Mouse (Mus musculus) ovary, postnatal 10 days (tissue): ENCODE data around the gene Nek2.

ENCODE experiments used
- DNase-seq: peaks from one replicate; pipeline ENCODE4 v3.0.0; 2022; ENCODE audit warnings: low spot score

The Nek2 gene

DNA sequence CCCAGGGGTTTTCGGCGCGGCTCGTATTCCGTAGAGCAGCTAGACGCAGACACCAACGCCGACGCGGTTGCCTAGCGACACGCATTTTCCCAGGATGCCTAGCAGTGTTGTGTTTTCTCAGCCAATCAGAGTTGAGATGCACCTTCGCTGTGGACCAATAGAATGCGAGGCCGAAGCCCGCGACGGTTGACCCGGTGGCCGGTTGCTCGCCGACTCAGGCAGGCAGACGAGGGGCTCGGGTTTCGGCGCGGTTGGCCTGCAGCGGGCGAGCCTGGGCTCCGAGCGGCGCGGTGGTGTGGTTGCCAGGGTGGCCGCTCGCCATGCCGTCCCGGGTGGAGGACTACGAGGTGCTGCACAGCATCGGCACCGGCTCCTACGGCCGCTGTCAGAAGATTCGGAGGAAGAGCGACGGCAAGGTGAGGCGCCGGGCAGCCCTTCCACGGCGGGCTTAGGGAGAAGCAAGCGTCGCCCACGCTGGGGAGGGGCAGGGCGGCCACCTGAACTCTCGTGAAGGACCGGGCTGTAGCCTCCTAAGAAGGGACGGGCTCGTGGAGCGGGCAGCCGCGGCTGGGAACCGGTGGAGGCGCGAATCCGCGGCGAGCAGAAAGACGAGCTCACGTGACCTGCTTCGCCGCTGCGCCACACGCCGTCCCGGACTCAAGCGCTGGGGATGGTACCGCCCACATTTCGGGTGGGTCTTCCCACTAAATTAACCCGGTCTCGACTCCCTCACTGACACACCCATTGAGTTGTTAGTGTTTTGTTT is at the start of gene Nek2:
Nek2 (plus strand) TSS at position 119 of the 766 bp plus-strand sequence.
- DNase-seq: peak; percentile 89

DNA sequence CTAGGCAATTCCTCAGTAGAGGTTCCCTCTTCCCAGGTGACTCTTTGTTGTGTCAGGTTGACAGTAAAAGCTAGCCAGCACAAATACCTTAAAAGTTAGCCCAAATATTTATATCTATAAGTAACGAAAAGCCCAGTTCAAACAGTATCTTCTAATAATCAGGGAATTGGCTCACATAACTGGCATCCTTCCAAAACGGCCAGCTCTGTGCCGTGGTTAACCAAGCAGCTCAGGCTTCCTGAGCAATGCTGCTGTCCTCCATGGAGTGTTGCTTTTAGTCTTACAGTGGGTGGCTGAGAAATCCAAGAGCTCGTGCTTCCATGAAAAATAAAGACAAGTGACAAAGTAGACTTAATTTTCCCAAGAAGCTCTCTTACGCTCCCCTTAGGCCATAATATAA is 47.1 kb upstream of the Nek2 start:
- DNase-seq: no peak

DNA sequence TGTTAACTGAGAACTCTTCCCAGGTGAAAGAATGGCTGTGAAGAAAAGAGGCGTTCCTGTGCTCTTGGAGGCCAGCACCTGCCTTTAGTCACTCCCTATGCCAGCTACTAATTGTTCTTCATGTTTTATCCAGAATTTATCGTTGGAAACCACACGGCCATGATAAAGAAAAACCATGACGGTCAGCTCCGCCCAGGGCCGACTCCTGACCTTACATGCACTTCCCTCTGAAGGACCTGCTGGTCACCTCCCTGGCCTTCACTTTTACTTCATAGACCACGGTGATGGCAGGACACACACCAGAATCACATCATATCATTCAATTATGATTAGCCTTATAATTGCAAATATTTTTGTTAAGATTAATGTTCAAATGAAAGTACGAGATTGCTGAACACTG is 46.1 kb upstream of the Nek2 start:
- DNase-seq: no peak

DNA sequence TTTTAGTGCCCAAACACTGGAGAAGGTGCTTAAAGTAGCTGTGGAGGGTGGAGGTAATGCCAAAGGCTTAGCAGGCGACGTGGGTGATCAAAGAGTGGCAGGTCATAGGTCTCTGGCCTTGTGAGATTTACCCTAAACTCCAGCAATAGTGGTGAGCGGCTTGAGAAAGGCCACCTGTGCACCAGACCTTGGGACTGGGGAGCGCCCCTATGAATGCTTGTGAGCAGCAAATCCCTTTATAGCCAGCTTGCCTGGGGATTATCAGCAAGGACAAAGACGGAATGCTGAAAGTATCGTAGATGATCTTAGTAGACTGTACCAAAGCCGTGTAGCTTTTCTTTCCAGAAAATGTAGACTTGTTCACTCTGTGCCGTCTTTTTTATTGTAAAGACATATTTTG is 43.7 kb upstream of the Nek2 start:
- DNase-seq: no peak

DNA sequence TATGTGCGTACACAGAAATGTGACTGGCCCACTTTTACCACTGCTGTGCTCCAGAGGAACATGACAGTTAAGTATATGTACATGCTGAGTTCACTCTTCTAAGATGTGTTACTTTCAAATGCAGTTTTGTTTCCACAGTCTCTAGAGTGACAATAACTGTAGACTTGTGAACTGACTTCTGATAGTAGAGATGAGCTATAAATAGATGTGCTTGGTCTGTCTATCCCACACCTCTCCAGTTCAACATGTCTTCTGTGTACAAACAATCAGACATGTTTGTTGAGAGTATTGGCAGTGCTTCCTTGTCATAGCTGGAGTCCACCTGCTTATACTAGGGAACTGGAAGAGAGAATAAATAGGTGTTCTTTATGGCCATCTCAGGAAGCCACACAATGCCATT is 40.8 kb upstream of the Nek2 start:
- DNase-seq: no peak

DNA sequence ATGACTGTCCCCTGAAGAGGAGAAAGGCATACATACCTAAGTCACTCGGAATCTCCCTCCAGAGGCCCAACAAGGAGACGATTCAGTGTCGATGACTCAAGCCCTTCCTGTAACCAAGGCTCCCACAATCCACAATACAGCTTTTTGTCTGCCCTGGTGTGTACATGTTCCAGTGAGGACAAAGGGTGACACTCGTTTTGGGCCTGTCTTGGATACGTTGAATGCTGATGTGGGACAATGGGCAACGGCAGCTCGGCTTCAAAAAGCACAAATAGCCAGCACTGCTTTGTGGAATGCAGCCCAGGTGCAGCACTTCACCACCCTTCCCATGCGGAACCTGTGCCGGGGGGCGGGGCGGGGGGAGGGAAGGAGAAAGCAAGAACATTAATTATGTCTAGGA is 36.1 kb upstream of the Nek2 start:
- DNase-seq: no peak

DNA sequence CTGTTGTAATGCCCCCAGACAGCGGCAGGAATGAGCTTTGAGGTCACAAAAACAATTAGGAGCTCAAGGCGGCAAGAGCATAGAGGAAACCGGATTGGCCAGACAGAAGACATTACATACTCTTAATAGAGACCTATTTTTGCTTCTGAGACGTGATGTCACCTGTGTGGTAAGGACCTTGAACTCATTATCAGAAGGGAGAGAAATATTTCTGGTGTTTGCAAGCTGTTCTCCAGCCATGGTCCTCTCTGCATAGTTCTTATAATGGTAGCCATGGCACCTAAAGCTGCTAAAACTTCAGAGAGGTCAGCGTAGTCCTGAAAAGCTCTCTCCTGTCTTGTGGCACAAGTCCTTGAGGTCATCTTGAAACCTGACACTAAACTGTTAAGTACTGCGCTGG is 35.0 kb upstream of the Nek2 start:
- DNase-seq: no peak

DNA sequence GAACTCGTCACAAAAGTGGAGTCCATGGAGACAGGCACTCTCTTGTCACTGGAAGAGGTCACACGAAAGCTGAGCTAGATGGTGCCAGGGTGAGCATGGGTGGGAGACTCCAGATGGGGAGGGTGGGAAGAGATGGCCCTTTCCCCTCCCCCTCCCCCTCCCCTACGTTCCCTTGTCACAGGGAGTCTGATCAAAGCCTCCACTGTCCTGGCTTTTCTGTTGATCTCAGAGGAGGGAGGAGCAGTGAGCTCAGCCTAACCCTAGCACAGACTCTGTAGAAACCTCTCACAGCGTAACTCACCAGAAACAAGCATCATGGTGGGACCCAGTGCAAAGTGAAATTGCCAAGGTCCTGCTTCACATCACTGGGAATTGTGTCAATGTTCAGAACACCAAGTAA is 33.9 kb upstream of the Nek2 start:
- no peak for DNase-seq

DNA sequence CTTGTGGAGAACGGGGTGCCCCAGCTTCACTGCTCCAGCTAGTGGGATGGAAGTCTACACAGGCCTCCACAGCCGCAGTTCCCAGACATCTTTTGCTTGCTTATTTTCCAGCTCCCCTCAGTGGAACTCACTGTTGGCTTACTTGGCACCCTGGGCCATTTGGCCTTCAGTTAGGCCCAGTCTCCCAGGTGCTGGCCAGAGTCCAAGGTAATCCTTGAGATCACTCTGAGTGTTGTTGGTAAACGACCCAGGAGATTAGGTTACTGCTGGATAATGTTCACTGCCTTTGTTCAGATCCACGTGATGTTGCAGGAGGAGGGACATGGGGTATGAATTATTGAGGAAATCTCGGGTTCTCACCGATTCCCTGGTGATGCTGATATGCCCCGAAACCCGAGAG is 28.3 kb upstream of the Nek2 start:
- DNase-seq: no peak

DNA sequence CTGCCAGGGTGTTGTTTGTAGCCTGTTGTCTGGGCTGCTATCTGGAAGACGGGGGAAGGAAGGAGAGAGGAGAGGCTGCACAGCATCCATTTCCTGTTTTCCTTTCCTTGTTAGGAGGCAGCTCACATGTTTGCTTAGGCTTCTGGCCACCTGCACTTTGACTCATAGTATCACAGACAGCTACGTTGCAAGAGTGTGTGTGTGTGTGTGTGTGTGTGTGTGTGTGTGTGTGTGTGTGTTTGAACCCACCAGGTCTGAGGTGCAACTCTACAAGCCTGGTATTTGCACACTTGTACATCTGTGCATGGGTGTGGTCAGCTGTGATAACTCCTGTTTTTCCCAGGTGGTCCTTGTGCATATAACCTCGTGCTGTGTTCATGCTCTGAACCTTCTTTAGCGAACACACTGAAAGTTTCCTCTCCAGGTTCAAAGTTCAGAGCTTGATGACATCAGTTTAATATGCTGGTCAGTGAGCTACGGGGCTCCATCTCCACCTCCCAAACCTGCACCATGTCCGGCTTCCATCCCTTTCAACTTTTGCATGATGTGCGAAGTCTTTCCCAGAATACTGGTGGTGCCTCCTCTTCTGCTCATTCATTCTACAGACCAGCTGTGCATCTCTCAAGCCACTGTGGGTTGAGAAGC is 27.2 kb upstream of the Nek2 start:
- DNase-seq: no peak

DNA sequence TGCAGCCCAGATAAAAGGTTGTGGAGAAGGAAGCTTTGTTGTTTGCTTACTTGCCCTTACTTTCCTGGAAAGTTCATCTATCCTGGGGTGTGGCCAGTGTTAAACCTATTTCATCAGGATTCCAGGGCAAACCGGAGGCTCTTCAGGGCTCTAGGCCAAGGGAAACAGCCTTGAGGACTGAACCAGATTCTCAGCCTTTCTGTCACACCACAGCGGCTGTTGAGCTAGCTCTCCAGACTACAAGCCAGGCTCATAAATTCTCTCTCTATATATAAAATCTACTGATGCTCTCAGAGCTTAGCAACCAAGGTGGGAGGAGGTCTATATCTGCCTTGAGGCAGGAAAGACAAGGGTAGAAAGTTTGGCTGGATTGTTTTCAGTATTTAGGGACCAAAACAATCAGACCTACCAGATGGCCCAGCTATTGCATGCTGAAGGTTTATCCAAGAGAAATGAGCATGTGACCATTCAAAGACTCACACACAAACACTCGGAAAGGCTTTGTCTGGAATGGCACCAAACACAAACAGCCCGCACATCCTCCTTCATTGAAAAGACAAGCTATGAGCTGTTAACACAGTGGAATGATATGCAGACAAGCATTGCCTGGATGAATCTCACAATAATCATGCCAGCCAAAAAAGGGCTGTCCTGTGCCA is 24.9 kb upstream of the Nek2 start:
- DNase-seq: no peak

DNA sequence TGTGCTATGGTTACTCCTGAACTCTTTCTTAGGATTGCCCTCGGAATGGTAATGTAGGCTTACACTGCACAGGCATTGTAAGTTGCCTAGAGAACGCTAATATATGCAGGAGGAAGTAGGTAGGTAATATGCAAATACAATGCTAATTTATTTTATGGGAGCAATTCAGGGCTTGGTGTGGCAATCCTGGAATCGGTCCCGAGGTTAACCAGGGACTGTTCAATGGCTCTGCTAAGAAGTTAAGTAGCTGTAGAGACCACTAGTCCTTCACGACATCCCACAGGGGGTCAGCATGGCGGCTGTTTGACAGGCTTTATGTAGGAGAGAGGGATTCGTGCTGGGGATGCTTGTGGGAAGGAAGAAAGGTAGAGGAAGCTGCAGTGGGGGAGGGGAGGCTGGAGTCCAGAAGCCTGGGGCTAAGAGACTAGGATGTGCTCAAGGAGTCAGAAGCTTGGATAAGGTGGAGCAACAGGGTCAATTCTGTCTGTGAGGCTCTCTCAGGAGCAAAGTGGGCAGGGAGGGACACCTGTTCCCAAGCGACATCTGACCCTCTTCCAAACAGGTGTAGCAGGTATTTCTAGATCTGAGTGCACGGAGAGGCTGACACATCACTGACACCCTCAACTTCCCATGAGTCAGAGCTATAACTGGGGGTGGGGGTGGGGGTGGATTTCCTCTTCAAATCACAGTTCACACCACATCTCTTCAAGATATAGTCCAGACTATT is 19.0 kb upstream of the Nek2 start:
- no peak for DNase-seq

DNA sequence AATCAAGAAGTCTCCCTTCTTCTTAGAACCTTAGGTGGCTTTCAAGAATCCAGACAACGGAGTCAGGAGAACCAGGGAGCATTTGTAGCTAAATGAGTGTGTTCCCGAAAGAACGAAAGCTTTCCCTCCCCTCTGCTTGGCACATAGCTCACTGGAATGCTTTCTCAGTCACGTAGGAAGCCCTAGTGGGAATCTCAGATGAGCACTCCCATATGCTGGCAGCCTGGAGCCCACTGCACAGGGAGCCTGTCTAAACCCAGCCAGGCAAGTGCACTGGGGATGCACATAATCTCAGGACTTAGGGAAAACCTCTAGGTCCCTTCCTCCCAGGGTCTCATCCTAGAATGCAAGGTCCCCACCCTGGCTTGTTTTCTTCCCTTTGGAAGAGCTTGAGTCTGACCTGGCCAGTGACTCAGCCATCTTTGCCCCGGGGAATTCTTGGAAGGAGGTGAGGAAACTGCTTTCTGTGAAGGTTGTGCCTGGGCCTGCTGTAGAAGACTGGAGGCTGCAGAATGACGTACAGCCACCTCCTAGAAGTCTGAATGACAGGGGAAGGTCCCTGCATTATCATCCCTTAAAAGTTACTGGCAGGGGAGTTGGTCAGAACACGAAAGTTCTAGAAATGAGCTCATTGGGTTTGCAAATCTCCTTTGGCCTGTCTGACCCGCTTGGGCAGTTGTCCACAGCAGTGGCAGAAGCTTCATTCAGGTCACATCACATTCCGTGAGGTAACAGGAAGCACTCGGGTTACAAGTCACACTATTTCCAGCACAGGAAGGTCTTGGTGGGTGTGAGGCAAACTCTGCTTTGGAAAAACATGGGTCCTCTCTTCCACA is 18.2 kb upstream of the Nek2 start:
- no peak for DNase-seq

DNA sequence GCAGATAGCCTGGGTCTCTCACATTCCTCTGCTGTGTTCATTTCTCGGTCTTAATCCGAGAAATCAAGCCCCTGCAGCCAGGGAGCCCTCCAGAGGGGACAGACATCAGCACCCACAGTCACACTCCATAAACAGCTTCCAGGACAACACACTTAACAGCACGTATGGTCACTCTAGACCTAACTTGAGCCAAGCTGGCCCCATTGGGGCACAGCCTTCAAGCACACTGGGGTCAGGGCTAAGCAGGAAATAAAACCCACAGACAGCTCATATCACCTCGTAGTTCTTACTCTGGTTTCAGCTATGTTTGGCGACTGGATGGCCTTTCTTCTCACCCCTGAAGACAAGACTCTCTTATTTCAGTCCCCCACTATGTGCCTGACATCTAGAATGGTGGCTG is 16.5 kb upstream of the Nek2 start:
- DNase-seq: no peak

DNA sequence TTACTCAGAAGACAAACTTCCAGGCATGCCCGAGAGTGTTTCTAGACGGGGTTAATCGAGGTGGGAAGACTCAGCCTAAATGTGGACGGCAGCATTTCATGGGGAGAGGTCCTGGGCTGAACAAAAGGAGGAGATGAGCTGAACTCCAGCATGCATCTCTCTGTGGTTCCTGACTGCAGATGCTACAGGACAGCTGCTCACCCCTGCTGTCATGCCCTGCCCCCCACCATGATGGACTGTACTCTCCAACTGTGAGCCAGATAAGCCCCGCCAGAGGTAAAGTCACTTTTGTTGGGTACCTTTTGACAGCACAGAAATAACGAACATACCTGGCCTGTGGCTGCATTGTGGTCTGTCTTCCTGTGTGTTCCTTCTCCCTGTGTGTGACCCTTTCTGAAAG is 15.5 kb upstream of the Nek2 start:
- DNase-seq: no peak

DNA sequence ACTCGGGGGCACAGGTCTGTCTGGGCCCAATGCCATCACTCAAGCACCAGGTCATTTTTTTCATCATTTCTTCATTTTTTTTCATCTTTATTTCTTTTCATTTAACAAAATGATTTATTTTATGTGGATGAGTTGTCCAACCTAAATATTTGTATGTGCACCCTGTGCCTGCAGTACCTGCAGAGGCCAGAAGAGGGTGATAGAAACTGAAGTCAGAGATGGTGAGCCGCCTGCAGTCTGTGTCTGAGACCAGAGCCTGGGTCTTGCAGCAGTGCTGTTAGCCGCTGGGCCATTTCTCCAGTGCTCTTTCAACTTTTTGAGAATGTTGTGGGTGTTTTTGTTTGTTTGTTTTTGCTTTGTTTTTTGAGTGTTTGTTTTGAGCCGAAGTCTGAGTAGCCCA is 14.5 kb upstream of the Nek2 start:
- no peak for DNase-seq

DNA sequence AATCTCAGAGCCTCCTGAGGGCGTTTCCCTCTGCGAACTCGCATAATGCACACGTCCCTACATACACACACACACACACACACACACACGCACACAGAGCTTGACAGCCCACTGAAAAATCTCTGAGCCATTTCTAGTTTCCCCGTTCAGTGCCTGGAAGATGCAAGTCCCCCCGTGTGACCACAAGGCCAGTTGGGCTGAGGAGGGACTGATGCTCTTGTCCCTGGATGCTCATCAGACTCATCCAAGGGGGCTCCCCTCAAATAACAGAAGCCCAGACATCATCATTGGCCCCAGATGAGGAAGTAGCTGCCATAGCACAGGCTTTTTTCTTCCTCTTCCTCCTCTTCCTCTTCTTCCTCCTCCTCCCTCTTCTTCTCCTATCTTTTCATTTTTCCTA is 13.3 kb upstream of the Nek2 start:
- DNase-seq: no peak

DNA sequence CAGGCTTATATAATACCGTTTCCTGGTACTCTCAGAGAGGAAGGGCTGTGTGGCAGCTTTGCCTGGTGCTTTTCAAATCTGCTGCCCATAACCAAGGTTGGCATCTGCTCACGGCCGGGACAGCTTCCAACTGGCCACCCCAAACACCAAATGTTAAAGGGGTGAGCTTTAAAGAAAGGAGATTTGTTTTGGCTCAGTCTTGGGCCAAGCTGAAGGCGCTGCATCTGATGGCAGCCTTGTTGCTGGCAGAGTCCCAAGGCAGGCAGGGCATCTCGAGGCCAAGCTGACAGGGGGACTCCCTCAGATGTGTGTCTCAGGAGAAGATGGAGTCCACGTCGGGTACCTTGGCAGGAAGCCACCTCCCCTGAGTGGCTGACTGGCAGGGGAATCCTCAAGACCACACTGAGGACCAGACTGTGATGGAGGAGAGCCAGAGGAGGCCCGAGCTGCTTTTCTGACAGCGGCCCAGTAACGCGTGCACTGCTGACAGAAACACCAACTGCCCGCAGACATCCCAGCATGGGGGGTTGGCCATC is 12.5 kb upstream of the Nek2 start:
- DNase-seq: no peak

DNA sequence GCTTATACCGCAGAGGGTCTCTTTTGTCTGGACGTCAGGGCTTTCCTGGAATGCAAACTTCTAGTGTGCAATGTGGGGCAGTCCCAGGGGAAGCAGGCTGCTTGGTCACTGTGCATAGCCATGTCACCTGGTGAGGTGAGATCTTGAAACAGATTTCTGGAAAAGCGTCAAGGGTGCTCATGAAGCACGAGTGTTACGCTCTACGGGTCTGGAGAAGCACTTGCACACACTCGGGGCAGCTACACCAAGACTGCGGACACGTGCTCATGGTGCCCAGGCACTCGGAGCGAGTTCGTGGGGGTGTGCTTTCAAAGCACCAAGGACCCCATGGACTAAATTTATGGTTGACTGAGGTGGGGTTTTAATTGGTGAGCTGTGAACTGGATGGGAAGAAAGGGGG is 9.5 kb upstream of the Nek2 start:
- no peak for DNase-seq

DNA sequence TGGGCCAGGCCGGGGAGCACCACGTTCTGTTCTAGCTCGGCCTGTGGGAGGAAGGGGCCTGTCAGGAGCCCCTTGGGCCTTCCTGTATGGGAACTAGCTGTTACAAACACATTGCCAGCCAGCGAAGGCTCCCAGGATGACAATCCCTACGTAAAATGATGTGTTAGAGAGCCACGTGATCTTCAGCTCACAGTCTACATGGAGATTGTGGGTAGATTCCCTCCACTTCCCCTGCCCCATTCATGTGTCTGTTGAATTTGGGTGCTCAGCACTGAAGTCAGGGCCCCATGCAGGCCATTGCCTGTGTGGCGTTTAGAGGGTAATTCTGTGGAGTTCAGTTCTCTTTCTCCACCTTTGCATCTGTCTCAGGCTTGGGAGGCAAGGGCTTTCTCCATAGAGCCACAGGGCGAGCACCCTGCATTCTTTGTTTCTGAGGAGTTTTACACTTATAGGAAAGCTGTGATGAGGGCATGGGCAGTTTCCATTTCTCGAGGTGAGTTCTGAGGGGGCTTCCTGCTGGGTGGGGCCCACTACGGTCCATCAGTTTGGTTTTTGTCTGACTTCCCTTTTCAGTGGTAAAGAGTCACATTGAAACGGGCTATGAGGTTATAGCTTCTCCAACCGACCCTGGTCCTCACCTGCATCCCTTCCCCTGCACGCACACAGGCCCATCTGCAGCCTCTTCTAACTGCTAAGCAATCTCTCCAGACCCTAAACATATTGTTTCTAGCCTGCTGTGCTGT is 8.1 kb upstream of the Nek2 start:
- no peak for DNase-seq

DNA sequence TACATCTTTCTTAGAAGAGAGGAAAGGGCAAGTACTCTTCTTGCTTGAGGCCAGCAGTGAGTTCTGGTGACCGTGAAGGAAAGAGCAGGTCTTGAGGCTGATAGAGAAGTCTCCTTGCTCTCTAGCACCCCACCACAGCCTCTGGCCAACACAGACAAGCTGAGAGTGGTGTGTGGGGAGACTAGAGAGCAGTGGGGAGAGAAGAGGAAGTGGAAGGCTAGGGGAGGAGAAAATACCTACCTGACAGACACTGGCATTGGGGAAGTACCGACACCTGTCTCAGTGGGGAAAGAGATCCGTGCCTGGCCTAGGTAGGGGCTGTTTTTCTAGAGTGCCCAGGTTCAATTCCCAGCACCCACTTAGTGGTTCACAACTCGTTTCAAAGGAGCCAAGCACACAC is 7.0 kb upstream of the Nek2 start:
- no peak for DNase-seq
